Mouse (Mus musculus) lung, adult 2 months (tissue): Measurements from ENCODE around the gene Nlrp9b.

Experiments
- CTCF ChIP-seq: fragments of 200-500 bp; IDR thresholded peaks from 2 replicates; pipeline ENCODE4 v1.5.1; 2011; ENCODE audit warnings: mild to moderate bottlenecking, low read length, control low read depth; ENCODE audit not compliant: insufficient read depth
- POLR2A ChIP-seq: fragments of 200-500 bp; IDR thresholded peaks from 2 replicates; pipeline ENCODE4 v1.6.1; 2011; ENCODE audit warnings: low read depth, mild to moderate bottlenecking, control low read depth, low read length, borderline replicate concordance; ENCODE audit errors: extremely low read depth

DNA sequence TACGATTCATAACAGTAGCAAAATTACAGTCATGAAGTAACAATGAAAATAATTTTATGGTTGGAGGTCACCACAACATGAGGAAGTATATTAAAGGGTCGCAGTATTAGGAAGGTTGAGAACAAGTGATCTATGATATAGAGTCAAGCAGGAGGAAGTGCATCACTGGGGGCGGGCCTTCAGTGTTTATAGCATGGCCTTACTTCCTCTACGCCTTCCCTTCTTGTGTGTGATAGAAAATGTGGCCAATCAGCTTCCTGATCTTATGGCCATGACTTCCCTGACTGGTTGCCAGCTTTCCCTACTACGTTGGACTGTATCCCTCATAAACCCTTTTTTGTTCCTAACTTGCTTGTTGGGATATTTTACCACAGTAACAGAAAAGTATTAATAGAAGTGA lies 46.1 kb upstream of the Nlrp9b start:
- TF ChIP-seq CTCF (no peak), POLR2A (no peak)
